Mouse (Mus musculus) lung, adult 18-20 months (tissue): ENCODE measurements around the gene Capn2.
A peak's percentile ranks its signal among the peaks of the same experiment; 100 is the strongest.

ENCODE experiments used
- DNase-seq, 2 experiments: peaks; one replicate each; pipeline ENCODE4 v3.0.0; 2022; ENCODE audit warnings: mixed read lengths in 2 of 2

The Capn2 gene

GRCm38 (mm10) chr1:182500843-182501242 is 16.6 kb downstream of the Capn2 start:
- no peak for DNase-seq

DNA sequence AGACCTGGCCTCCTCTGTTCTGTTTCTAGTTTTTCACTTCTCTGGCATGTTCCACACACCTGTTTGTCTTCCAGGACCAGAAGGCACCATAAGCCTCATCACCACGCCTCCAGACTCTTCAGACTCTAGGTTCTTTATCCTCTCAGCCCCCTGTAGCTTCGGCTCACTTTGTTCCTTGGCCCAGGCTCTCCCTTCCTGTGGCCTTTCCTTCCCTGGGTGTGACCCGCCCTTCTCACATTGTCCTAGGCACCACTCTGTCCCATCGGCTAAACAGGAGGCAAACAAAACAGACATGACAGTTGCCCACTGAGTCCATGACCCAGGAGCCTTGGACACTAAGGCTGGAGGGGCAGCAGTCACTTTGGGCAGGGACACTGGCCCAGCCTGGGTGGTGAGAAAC is 17.2 kb downstream of the Capn2 start:
- peak; percentile 40 to 74 for DNase-seq

DNA sequence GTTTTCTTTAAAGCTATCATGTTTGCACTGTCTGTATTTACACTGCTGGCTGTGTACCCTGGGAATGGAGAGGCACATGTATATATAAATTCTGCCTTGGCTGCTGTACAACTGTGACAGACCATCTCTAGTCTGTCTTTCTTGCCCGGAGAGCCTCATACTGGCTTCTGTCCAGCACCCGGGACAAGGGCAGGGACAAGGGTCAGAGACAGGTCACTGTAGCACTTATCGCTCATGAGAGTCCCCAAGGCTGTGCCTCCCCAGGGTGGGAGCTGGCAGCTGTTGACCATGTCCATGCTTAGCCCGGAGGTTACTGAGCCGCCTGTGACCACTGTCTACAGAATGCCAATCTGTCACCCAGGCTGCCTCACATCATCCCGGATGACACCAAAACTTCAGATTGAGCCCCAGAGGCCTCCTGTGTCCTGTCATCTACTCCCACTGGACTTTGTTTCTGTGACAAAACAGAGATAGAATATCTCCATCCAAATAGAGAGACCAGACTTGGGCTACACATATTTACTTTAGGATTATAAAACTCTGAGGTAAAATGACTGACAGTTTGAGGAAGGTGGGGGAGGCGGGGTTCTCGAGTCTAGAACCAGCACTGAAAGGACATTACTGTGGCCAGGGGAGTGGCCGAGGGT is 17.8 kb downstream of the Capn2 start:
- peak; percentile 81 to 92 for DNase-seq

DNA sequence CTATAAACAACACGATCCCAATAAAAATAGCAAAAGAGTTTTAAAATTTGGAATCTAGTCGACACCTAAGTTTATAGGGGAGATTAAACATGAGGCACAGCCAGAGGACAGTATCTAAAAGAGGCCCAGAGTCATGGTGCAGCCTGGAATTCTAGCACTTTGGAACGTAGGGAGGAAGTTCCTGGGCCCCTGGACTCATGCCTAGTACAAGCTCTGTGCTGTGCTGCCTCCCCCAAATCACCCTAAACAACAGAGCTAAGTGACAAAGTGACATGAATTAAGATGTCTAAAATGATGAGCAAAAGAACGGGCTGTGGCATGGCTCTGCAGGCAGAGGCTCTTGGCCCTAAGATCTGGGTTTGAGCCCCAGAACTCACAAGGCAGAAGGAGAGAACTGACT is 19.7 kb downstream of the Capn2 start:
- no peak for DNase-seq

DNA sequence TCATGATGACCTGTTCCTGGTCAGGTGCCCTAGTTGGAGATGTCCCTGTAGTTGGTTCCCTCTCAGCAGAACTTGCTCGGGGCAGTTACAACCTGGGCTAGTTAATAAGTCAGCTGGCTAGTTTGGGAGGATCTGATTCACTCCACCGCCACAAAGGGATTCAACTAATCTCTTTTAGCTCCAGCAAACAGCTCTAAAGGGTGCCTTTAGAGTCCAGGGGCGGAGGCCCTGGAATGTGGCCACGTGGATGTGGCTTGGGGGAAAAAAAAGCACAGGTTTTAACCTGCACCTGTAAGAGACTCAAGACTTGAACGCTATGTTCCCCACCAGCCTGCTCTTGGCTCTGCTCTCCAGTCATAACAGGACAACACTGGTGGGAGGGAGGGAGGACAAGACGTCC is 20.7 kb downstream of the Capn2 start:
- peak; percentile 69 to 70 for DNase-seq

DNA sequence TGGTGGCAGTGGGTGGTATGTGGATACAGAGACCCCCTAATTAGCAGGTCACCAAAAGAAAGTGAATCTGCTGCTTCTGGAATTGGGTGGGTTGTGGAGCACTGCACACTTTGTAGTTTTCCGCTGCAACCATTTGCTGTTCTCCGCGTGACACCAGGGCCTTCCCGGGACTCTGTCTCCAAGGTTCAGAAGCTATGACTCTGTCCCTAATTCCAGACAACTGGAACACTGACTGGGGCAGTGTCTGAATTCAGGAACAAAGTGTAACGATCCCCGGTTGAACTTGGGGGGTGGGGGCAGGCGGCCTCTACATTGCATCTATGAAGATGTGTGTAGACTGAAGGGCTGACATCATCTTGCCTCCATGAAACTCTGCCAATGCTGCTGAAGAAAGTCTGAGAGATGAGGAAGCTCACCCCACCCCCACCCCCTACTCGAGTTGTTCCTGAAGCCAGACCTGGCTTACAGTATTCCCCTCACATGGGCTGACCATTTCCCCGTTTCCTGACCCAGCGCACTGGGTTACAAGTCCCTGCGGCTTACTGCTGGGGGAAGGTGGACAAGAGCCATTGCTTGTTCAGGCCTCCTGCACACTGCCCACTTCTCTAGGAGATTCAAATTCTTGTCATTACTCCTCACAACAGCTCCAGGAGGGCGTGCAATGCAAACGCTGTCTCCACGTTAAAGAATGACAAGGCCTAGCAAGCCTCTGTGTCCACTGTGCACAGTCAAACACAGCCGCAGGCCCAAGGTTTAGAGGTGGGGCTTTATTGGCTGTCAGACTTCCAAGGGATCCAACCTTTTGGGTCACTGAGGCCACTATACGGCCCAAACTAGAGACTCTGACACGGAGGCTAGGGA is 22.9 kb downstream of the Capn2 start:
- DNase-seq = peak; percentile 56 to 67

- peak in 1 of 2 experiments; percentile 69 for DNase-seq
Measured at GRCm38 (mm10) chr1:182491839-182492238, 25.6 kb downstream of the Capn2 start.

DNA sequence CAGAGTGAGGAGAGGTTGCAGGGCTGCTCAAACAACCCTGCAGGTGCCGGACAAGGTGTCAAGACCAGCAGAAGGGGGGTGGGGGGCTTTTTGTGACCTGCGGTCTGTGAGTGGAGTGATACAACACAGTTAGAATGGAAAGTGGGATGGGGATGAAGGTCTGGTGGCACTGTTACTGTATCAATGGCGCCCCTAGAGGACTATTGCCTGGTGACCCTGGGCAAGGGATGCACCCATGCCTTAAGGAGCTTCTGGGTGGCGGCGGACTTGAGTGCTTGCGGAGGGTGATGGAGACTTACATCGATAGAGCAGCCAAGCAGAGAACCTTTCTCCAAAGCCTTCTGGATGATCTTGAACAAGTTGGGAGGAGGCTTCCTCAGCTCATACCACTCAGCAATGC is 26.8 kb downstream of the Capn2 start:
- no peak for DNase-seq

- DNase-seq = peak; percentile 94 to 96
Measured at GRCm38 (mm10) chr1:182489803-182490452, 27.5 kb downstream of the Capn2 start.

GRCm38 (mm10) chr1:182488503-182488902 is 28.9 kb downstream of the Capn2 start:
- DNase-seq = no peak

DNA sequence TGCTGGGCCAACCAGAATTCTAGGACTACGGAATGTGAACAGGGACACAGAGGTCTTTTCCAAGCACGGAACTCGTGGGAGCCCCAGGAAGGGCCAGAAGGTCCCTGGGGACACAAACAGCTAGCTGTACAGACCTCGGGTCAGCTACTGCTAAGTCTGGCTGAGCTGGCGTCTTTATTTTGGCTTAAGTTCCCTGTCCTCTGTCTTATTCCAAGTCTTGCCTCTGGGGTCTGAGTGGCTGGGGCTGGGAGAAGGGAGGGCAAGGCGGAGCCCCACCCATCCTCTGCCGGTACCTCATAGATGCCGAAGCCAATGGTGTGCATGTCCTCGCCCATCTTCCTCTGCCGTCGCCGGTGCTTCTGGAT is 33.5 kb downstream of the Capn2 start:
- no peak for DNase-seq

- DNase-seq = no peak
Measured at GRCm38 (mm10) chr1:182482991-182483909, 34.2 kb downstream of the Capn2 start.

DNA sequence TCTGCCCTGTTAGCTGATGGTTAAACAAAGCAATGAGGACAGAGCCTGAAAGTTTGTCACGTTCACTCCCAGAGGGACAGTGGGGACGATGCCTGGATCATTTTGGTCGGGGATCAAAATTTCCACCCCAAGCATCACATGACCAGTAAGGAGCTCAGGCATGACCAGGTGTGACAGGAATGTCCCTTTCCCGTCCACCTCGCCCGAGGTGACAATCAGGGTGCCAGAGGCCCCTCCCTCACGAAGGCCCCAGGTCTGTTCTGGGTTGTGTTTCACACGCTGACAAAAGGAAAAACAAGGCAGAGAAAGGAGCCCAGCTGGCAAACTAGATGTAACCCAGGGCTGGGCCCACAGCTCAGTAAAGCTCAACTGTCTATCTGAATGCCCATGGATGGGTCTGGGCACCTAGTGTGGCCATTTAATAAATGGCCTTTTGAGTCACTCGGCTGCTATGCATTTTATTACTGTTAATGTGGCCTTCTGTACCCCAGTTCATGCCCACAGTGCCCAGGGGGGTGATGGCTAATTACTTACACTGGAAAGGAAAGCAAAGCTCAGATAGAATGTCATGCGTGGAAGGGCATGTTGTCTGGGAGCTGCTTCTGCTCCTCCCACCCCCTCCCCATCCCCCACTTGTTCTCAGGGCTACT is 35.6 kb downstream of the Capn2 start:
- no peak for DNase-seq

DNA sequence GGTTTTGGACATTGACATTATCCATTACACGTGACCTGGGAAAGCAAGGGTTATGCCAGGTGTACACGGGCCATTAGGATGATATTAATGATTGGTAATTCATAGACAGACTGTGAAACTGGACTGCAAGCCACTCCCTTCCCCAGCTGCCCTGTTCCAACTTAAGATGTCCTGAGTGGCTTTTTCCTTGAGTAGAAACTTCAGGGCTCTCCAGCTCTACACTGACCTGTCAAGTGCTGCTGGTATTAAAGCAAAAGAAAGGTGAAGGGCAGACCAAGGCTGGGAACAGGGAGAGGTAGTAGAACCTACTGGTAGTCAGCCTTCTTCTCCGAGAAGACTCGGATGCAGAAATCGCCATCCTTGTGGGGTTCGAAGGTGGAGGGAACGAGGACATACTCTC is 36.3 kb downstream of the Capn2 start:
- DNase-seq = no peak

DNA sequence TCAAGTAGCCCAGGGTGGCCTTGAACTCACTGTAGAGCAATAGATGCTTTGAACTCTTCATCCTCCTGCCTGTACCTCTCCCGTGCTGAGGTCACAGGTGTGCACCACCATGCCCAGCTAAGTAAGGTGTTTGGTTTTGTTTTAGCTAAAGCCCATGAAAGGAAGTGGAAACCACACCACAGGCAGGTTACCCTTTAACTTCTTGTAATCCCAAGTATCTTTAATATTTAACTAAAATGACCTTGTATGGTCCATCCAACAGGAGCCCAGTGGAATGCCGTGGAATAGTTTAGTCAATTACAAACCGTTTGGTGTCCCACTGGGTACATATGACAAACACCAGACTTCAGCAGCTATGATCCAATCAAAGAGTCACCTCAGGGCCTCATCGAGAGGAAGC is 38.5 kb downstream of the Capn2 start:
- no peak for DNase-seq

DNA sequence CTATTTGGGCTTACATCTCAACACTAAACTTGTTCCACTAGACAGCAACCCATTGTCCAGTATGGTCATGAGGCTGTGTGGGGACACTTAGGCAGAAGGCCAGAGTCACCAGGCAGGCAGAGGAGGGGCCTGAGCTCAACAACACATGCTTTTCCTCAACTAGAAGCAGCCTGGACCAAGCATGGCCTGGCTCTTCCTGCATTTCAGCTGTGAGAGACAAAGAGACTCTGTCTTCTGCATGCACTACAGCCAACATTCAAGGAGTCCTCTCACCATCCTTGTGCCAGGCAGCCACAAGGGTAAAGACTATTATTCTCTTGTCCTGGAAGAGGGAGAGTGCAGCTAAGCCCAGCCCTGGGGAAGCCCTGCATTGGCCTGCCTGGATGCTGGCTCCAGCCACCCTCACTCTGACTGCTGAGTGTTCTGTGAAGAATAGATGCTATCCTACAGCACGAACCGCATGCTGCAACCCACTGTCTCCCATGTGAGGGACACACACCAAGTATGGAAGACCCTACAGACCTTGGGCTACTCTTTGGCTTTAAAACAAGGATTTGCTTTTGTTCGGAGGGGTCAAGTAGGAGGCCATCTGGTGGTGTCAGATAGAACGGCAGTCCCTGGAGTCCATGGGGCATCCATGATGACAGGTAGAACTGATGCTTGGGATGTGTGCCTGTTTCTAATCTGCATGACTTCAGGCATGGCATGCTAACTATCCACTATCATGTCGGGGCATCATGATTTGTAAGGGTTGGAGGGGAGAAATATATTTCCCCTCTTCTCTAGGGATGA is 42.2 kb downstream of the Capn2 start:
- DNase-seq = no peak

DNA sequence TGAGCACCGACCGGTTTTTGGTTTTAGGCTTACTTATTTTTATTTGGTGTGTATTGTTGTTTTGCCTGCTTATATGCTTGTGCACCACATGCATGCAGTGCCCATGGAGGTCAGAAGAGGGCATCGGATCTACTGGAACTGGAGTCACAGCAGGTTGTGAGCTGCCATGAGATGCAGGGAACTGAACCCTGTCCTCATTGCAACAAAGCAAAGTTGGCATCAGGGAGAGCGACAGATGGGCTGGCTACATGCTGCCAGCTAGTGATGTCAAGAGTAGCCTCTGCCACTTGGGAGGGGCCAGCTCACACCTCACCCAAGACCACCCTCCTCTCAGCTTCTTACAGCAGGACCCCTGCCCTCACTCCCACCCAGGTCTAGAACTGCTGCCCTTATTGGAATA is 51.4 kb downstream of the Capn2 start:
- no peak for DNase-seq

- DNase-seq = peak; percentile 23 to 38
Measured at GRCm38 (mm10) chr1:182465309-182465708, 52.1 kb downstream of the Capn2 start.

DNA sequence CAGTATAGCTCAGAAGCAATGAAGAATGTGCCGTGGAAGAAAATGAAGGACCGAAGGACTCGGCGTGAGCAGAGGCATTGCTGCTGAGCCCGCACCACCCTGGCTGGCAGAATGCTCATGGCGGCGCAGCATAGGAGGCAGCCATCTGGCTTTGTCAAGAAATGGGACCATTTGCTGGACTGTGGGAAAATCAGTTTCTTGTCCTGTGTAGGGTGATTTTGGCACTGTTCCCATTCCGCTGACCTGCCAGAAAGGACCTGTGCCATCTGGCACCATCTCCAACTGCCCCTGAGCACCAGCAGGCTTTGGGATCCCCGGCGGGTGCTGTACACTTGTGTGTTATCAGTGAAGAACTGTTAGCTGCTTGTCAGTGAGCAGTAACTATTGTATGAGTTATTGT is 55.6 kb downstream of the Capn2 start:
- peak in 1 of 2 experiments; percentile 36 for DNase-seq

GRCm38 (mm10) chr1:182461261-182461660 is 56.1 kb downstream of the Capn2 start:
- DNase-seq = peak; percentile 38 to 53
